Mouse (Mus musculus) urinary bladder, postnatal 4 days (tissue): ENCODE results near the gene Prkar1b.

ENCODE experiments used
- DNase-seq, 2 experiments: peaks; one replicate each; pipeline ENCODE4 v3.0.0; 2021 to 2022; ENCODE audit warnings: low spot score in 2 of 2

The Prkar1b gene

DNA sequence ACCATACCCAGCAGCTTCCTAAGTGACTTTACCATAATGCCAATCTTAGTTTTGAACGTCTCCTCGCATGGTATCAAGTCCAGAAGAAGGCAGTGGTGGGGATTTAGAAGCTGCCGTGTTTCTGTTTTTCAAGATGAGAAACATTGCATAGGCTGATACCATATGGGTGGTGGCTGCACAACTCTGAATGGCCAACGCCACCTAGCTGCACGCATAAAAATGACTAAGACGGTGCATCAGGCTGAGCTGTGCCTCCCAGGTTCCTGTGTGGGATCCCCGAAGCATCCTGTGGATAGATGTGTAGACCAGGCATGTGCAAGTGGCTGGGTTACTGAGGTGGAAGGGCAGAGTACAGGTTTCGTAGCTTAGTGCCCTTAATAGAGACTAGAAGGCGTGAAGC lies 42.0 kb downstream of the Prkar1b start:
- DNase-seq = no peak

DNA sequence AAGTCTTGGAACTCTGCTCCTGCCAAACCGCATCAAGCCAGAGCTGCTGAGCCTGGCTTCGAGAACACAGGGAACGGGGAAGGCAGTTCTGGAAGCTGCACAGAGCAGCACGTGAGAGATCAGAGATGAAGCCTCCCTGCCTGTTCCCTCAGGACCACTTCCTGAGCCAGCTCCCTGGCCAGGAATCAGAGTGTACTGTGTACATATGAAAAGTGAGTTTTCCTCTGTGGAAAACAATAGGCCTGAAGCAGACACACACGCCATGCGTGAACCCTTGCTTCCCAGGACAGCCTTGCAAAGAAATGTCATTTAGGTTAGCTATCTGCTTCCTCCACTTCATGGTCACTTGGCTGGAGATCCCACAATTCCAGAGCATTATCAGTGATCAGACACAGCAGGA lies 48.0 kb downstream of the Prkar1b start:
- peak in 1 of 2 experiments; percentile 22 for DNase-seq

DNA sequence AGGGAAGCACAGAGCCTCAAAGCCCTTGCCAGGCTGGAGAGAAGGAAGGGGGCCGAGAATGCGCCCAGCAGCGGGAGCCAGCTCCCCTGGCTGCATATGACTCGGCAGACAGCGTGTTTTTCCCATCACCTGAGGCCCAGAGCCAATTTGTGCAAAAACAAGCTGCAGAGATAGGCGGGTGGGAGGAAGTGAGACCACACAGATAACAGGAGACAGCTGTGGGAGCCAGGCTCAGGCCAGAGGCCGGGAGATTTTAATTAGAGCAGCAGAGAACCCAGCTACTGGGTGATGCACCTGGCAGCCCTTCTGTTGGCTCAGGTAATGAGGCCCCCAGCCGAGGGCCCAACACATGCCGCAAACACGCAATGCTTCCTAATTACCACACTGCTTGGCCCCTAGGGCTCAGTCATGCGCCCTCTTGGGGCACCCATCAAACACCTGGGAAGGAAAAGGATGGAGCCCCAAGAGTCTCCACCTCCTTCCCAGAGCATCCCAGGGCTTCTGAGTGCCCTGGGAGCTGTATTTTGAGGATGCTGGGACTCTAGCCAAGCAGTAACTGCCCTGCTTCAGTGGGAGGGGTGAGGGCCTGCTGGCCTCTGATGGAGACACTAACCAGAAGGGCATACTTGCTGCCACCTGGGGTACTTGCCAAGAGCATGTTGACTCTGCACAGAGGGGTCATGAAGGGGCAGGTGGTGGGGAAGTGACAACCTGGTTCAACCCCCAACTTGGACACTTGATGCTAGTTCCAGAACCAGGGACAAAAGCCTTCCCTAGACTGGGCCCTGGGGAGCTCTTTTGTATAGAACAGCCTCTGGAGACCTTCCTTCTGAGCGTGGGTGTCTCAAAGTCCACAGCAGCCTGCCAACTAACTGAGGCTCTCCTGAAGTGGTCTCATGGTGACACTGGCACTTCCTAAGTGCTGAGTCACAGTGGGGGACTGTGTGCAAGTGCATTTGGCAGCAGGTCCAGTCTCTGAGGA lies 50.5 kb downstream of the Prkar1b start:
- peak in 1 of 2 experiments; percentile 24 for DNase-seq

DNA sequence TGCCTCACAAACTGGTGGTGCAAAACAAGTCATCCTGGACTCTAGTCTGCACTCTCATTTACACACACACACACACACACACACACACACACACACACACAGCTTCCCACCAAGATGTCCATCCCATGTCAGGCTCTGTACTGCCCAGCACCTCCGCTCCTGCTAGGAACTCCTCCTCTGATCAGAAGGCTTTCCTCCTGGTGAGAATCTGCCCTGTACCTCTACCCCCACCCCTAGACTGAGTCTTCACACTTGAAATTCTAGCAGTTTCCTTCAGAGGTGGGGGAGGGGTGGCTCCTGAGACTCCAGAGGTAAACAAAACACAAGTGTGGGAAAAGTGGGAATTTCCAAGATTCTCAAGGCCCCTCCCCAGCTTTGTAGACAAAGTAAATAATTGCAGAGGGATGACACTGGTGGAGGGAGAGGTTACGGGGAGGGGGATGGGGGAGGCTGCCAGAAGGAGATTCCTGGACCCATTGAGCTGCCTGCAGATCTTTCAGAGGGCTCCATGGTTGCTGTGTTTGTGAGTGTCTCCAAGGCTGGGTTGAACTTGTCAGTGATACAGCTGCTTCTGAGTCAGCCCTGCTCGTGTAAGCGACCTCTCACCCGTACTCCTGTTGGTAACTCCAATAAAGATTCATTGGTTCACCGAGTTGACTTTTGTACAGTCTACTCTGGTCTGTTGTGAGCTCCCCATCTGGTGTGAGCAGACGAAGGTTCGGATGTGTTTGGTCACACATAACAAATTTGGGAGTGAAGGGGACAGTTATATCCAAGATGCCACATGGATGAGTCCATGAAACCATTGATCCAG lies 54.3 kb downstream of the Prkar1b start:
- no peak for DNase-seq

DNA sequence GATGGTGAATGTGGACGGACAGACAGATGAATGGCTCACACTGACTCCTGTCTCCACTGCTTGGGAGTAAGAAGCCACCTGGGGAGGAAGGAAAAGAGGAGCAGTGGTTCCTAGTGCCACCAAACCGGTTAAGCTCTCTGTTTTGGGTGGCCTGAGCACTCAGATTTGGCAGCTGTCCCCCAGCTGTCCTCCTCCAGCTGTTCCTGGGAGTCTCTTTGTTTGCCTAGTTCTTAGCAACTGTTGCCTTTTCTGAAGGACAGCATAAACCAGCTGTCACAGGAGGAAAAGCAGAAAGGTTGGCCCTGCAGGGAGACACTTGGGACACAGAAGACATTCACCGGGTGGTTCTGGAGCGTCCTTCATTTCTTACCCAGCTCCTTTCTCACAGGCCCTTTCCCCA lies 56.3 kb downstream of the Prkar1b start:
- DNase-seq = no peak

DNA sequence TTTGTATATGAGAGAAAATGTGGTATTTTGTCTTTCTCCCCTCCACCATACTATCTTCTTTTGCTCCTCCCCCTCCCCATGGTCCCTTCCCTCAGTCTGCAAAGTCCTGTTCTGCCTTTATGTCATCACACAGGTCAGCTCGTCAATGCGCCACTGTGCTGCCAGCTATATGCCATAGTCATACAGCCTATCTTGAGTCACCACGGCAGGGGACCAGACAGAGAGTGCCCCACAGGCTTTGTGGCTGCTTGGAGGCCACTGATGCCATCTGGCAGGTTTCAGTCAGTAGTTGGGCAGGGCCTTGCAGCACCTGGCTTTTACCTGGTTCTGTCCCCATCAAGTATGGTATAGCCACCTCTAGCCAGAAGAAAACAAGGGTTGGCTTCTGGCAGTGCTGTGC lies 58.1 kb downstream of the Prkar1b start:
- no peak for DNase-seq

DNA sequence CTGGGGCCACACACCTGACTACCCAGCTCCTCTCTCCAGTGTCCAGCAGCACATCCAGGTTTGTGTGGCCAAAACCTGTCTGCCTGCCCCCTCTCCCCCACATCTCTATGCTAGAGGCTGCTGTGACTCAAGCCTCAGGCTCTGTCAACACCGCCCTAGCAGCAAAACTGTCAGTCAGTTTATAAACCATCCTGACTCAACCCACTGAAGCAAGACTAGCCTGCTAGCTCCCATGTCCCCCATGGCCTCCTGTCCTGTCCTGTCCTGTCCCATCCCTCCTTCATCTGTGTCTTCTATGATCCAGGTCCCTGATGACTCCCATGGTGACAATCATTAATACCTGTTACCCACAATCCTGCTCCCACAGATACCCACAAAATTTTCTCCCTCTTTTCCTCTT lies 59.6 kb downstream of the Prkar1b start:
- DNase-seq = no peak

DNA sequence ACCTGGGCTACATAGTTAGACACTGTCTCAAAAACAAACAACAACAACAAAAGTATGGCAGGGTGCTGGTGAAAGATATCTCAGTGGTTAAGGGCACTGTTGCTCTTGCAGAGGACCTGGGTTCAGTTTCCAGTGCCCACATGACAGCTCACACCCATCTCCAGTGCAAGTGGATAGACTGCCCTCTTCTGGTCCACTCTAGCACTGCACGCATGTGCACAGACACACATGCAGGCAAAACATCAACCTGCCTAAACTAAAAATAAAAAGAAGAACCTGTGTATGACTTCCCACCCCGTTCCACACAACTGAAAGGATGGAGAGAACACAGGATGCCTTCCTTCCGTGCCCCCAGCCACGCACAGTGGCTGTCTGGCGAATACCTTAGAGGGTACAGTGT lies 61.6 kb downstream of the Prkar1b start:
- no peak for DNase-seq

DNA sequence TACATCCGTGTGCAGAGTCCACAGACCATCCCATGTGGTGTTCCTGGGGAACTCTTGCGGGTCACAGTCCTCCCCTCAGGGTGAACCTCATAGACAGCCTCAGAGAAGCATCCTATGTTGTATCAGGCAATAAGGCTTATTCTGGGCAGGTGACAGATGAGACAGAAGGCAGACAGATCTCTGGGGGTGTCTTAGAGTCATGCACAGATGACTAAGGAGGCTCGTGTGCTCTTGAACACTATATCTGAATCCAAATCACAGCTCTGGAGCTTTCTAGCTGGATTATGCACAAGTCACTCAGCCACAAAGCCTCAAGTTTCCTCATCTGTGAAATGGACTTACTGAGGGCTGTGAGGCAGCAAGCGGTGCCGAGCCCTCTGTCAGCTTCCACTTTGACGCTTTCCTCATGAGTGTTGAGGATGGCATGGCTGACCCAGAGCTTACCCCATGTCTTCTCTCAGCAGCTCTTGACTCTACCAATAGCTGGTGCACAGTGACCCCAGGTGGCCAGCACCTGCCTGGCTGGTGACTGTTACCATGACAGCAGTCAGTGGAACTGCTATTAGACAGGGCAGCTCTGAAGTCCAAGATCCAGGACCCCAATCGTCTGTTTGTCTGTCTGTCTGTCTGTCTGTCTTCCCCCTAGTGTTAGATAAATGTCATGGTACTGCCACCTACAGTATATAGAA lies 64.8 kb downstream of the Prkar1b start:
- DNase-seq = peak in 1 of 2 experiments; percentile 36

DNA sequence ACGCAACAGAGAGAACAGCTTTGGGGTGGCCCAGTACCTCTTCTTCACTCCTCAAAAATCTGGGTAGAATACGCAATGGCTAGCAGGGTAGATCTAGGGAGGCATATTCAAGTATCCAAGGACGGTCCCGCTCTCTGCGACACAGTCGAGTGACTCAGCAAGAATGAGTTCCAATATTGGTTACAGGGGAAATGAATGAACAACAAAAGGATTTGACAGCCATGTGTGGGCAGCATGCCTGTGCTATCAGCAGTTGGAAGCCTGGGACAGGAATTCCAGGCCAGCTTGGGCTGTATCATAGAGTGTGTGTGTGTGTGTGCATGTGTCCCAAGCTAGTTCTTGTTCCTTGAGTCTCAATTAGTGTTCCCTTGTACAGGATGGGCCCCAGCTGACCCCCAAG lies 65.5 kb downstream of the Prkar1b start:
- no peak for DNase-seq

DNA sequence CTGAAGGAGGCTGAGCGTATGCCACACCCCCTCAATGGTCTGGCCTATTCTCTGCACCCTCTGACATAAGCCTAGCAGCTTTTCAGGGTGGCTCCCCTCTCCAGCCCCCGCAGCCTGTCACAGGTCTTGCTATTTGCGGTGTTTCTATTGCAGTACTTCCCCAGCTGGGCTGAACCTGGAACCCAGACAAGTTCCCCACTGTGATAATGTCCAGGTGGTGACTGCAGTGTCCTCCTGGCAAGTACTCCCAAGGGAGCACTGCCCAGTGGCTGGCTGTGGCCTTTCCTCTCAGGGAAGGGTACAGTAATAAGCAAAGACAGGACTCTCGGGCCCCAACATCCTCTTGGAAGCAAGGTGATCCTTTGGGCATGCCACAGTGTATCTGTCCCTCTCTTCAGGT lies 66.0 kb downstream of the Prkar1b start:
- no peak for DNase-seq

DNA sequence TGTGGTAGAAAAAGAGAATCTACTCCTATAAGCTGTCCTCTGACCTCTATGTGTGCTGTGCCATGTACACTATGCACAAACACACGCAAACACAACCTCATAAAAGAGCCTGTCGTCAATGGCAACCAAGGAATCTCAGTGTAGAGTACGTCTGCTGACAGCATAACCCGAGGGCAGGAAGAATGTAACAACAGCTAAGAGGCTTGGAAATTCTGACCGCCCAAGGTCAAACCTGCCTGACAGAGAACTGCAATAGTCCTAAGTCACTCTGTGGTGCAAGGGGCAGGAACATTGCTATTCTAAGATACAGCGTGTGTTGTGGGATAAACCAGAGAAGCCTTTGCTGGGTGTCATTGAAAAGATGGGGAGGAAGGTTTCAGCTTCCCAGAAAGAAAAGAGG lies 68.4 kb downstream of the Prkar1b start:
- DNase-seq = no peak

DNA sequence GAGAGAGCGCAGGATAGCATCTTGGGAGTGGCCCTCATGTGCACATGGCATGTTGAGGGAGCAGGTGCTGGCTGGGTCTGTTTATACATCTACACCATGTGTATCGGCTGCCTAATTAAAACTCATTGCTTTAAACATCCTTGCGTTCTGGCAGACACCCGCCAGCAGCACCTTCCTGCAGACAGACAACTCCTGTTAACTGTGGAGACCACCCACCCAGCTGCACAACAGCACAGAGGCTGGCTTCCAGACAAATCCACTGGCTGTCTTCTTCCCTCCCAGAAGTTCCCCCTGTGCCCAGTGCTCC lies 71.7 kb downstream of the Prkar1b start:
- no peak for DNase-seq

DNA sequence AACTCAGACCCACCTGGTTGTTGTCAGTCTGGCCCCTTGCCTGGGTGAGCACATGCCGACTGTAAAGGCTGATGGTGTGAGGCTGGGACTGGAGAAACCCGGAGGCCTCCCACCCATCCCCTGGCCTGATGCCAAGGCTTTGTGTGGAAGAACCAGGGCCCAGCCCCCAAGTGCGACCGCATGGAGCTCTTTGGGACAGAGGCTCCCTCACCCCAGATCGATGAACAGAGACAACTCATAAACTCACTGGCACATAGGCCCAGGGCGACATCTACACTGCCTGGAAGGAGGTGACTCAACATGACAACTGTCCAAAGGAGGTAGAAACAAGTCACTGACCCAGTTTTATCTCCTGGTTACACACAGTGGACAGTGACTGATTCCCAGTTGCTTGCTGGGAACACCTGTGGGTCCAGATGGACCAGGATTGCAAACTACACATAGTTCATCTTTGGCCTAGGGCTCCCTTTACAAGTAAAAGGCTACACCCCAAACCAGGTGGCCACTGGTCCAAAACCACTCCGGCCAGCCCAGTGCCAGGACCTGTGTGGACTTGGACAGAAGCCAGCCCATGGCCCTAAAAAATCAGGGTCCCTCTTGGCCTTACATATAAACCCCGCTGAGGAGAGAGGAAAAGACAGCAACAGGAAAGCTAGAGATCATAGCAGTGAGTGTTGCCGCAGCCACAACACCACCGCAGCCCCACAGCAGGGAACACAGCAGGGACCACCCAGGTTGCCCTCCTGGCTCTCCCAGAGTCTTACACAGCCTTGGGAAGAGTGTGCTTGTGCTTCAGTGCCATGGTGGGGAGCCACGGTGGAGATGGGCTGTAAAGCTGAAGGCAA lies 72.3 kb downstream of the Prkar1b start:
- peak; percentile 38 to 67 for DNase-seq

DNA sequence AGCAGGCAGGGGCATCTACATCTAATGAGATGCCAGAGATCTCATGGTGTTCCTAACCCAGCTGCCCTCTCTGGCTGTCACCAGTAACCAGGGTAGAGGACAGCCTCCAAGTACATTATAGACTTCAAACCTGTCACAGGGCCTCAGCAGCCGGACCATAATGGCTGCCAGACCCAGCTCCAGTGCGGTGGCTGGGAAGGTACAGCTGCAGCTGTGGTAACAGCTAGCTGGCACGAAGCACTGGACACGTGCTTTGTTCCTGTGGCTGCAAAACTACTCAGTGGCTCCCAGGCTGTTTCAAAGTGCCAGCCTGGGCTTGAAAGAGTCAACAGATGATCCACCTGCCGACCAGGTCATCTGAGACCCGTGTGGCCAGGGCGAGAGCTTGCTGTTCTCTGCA lies 73.4 kb downstream of the Prkar1b start:
- no peak for DNase-seq

DNA sequence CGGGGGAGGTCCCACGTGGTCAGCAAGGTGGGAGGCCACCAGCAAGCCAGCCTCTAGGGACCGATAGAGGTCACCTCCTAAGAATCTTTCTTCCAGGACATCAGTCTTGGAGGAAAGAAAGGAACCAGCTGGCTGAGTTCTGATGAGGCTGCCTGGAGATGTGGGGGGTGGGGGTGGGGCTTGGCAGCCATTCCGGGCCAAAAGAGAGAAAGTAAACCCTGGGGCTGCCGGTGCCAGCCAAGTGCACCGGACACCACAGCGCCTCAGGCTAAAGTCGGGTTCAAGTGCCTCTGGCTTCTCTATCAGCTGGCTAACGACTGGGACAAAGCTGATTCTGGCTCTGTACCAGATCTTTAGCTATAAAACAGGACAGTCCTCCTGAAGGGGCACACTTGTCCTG lies 74.0 kb downstream of the Prkar1b start:
- DNase-seq = no peak

DNA sequence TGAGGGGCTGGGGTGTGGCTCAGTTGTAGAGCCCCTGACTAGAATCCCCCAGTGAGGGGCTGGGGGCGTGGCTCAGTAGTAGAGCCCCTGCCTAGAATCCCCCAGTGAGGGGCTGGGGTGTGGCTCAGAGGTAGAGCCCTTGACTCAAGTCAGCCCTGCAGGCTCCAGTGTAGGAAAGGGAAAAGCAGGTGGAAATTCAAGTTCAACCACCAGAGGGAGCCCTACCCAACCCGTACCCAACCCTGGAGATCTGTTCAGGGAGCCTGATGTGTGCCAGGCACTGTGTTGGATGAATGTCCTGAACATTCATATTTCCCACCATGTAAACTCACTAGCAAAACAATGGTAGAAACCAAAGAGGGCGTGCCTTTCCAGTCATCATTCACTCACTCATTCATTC lies 74.7 kb downstream of the Prkar1b start:
- DNase-seq = peak in 1 of 2 experiments; percentile 47

DNA sequence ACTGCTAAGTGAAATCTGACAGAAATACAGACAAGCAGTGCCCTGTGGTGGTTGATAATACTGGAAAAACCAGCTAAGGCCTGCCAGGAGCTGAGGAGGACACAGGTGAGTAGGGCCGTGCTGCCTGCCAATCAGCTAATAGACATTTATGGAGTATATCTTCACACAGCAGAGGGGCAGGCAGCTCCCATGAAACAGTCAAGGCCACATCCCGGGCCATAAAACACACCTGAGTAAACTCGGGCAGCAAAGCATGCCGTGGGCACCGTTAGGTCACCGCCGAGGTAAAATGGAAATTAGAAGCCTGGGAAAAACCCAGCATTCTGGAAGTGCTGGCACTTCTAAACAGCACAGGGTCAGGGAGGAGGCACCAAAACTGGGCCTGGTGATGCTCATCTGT lies 75.8 kb downstream of the Prkar1b start:
- DNase-seq = no peak

DNA sequence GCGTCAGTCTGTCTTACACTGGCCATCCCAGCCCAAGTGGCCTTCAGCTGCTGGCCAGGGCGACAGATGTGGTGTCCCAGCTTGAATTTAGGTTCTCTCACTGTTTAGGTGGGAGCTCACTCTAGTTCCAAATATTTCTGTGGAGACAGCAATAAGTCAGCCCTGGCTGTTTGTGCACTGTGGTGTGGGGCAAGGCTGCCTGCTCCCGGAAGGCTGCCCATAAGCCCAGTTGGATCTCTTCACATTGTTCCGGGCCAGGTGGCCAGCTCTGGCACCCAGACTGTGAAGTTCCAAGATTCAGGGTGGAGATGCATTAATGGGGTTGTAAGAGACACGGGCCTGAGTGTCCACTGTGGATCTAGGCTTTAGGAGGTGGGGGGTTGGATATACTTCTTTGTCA lies 76.9 kb downstream of the Prkar1b start:
- DNase-seq = no peak

DNA sequence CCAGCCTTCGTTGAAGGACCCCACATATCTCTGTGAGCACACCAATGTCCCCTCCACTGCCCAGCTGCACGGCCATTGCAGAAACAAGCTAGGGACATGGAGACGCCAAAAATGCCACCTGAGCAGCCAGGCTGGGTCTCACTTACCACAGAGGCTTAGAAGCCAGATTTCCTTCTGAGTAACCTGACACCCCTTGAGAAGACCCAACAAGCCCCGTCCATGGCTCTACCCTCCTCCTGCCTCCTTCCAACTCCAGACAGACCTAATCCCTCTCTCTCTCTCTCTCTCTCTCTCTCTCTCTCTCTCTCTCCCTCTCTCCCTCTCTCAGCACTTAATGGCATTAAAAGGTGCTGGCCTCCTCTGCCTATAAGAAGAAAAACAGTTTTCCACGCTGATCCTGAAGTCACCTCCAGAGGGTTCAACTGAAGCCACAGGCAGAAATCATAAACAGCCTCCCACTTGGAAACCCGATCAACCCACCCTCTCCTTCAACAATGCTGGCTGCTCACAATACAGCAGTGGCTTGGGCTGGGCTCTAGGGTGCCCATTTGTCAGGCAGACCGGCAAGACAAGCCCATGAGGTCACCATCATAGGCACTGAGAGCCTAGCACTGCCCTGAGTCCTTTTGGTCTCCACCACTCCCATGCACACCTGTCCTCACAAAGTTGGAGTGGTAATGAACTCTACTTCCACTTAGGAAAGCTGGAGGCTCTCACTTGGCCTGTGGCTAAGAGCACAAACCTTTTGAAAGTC lies 82.8 kb downstream of the Prkar1b start:
- DNase-seq = no peak

DNA sequence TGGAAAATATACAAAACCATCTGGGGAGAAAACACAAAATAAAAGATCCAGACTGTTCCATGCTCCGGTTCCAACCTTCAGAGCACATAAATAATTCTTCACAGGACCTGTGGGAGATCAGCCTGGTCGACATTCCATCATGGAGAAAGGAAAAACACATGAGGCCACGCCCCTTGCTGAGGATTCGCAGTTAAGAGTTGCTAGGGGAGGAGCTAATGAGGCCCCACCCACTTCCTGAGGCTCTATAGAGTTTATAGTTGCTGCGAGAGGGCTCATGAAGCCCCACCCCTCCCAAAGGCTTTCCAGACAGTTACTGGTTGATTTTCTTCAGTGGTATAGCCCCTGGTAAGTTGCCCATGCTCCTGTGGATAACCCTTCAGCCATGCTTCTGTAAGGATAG lies 85.2 kb downstream of the Prkar1b start:
- DNase-seq = no peak
